Mouse (Mus musculus): ENCODE data around the gene Spg21. TPM values are rescaled to one million over a fixed set of nuclear protein-coding genes. Genes with fewer than 3 reads are reported as not detected.

Gene Spg21
- total and polyA plus RNA-seq, 3 experiments = 40.4 to 136 (median 43.4) TPM

DNA sequence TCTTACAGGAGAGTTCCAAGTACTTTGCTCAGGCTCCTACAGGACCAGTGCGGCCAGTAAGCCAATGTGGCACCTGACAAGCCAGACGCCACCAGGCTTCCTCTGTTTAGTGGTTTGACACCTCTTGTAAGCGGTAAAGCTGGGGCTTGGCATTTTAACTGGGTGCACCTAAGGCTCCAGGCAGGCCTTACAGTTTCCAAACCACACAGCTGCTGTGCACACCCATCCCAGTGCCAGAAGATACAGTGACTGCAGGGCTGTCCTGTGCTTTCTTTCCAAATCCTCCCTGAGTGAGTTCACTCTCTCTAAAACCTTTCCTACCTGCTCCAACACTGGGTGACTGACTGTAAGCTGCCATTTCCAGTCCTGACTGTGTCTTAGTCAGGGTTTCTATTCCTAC is 30.7 kb downstream of the Spg21 start:
- H3K4me2 ChIP-seq (ENCODE audit: insufficient read depth, low read depth, poor library complexity, severe bottlenecking) = no peak overlapping the region
- in situ Hi-C loops (cut with MboI; ENCODE audit: low pct_ligation_motif_present, low pct_unique_long_range_greater_than_20kb, low sequenced_read_pairs) (no loop called here), dilution Hi-C loops (cut with MboI; ENCODE audit: extremely low pct_ligation_motif_present, extremely low pct_unique_long_range_greater_than_20kb, low sequenced_read_pairs) (no loop called here)
- H3K27ac ChIP-seq (ENCODE audit: insufficient read depth, low read depth) = no peak overlapping the region
- peaks cover 0 to 8% of the 10 kb centered on the region in 2 experiments; a peak in 1 of 4 replicates for H3K4me1 ChIP-seq (ENCODE audit: control insufficient read depth in 1 of 2, insufficient read depth in 2 of 2)
- no peak for TF ChIP-seq MAZ (IDR thresholded peaks at IDR 0.05; ENCODE audit: low read depth, low read length)
- no peak for TF ChIP-seq ZNF384 (IDR thresholded peaks at IDR 0.05; ENCODE audit: low read depth, low read length)
- no peak for TF ChIP-seq CHD2 (IDR thresholded peaks at IDR 0.05; ENCODE audit: low read length)
- TF ChIP-seq GABPA (IDR thresholded peaks at IDR 0.05; ENCODE audit: insufficient replicate concordance, low read depth, low read length) = no peak
- TF ChIP-seq ZC3H11A (IDR thresholded peaks at IDR 0.05; ENCODE audit: low read depth, low read length) = no peak
- no peak for TF ChIP-seq PAX5 (IDR thresholded peaks at IDR 0.05; ENCODE audit: low read length)
- no peaks in the 10 kb centered on the region for H3K79me2 ChIP-seq (replicated peaks; ENCODE audit: control insufficient read depth, extremely low read depth, insufficient read depth, poor library complexity, severe bottlenecking)
- no peaks in the 10 kb centered on the region for H3K27me3 ChIP-seq (replicated peaks)
- H3K9me3 ChIP-seq (replicated peaks; ENCODE audit: low read length) = no peaks in the 10 kb centered on the region
- H3K9ac ChIP-seq (ENCODE audit: insufficient read depth, low read depth) = no peak overlapping the region
- no peak for DNase-seq (ENCODE audit: extremely low read depth)
- H3K4me3 ChIP-seq (replicated peaks in 1 of 3; ENCODE audit: low read depth in 2 of 3, low read length in 2 of 3, poor library complexity in 1 of 3) = no peak overlapping the region
- H3K36me3 ChIP-seq (replicated peaks in 1 of 2; ENCODE audit: control insufficient read depth in 1 of 2, insufficient read depth in 1 of 2, low read length in 1 of 2) = peaks cover 3 to 27% of the 10 kb centered on the region in 2 experiments

DNA sequence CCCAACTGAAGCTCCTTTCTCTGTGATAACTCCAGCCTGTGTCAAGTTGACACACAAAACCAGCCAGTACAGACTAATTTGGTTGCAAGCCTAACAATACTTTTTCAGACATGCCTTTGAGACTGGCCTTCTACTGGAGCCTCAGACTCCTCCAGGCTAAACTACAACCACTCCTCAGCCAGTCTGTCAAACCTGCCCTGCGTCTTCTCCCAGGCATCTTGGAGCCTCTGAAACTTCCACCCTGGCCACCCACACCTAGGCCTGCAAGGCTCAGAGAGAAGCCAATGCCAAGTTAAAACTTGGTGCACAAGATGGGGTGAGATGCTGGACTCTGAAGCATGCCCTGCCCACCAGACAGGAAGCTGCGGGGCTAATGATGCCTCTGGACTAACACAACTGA is 31.6 kb downstream of the Spg21 start:
- TF ChIP-seq NELFE (IDR thresholded peaks at IDR 0.05; ENCODE audit: low read depth, low read length) (no peak), ZKSCAN1 (IDR thresholded peaks at IDR 0.05; ENCODE audit: borderline replicate concordance, low read depth, low read length) (no peak), RCOR1 (conservative IDR thresholded peaks at IDR 0.05; ENCODE audit: low read depth, low read length) (no peak), GABPA (IDR thresholded peaks at IDR 0.05; ENCODE audit: insufficient replicate concordance, low read depth, low read length) (no peak), CHD1 (IDR thresholded peaks at IDR 0.05; ENCODE audit: low read depth, low read length) (no peak), NRF1 (IDR thresholded peaks at IDR 0.05; ENCODE audit: low read depth, low read length) (no peak), BHLHE40 (IDR thresholded peaks at IDR 0.05; ENCODE audit: low read depth, low read length) (no peak), SMC3 (IDR thresholded peaks at IDR 0.05; ENCODE audit: low read depth, low read length) (no peak), MAZ (IDR thresholded peaks at IDR 0.05; ENCODE audit: low read depth, low read length) (no peak), MEF2A (IDR thresholded peaks at IDR 0.05; ENCODE audit: borderline replicate concordance, low read depth, low read length) (no peak)
- Histone ChIP-seq H3K79me2 (replicated peaks; ENCODE audit: control insufficient read depth, extremely low read depth, insufficient read depth, poor library complexity, severe bottlenecking) (no peaks in the 10 kb centered on the region), H3K4me3 (replicated peaks in 1 of 3; ENCODE audit: low read depth in 2 of 3, low read length in 2 of 3, poor library complexity in 1 of 3) (no peak overlapping the region), H3K4me2 (ENCODE audit: insufficient read depth, low read depth, poor library complexity, severe bottlenecking) (no peak overlapping the region), H3K4me1 (ENCODE audit: control insufficient read depth in 1 of 2, insufficient read depth in 2 of 2) (peaks cover 0 to 8% of the 10 kb centered on the region in 2 experiments; a peak in 1 of 4 replicates), H3K27ac (ENCODE audit: insufficient read depth, low read depth) (no peak overlapping the region), H3K9me3 (replicated peaks; ENCODE audit: low read length) (no peaks in the 10 kb centered on the region), H3K36me3 (replicated peaks in 1 of 2; ENCODE audit: control insufficient read depth in 1 of 2, insufficient read depth in 1 of 2, low read length in 1 of 2) (peaks cover 0 to 18% of the 10 kb centered on the region in 2 experiments), H3K27me3 (replicated peaks) (no peaks in the 10 kb centered on the region), H3K9ac (ENCODE audit: insufficient read depth, low read depth) (no peak overlapping the region)
- dilution Hi-C loops (cut with MboI; ENCODE audit: extremely low pct_ligation_motif_present, extremely low pct_unique_long_range_greater_than_20kb, low sequenced_read_pairs) = no loop called here
- DNase-seq (ENCODE audit: extremely low read depth) = no peak
- in situ Hi-C loops (cut with MboI; ENCODE audit: low pct_ligation_motif_present, low pct_unique_long_range_greater_than_20kb, low sequenced_read_pairs) = no loop called here
